Mouse (Mus musculus) embryonic fibroblast, embryonic 13.5 days (primary cell): ENCODE measurements at regions not wholly inside any gene's neighbourhood (a gene's known extent, or its start where the extent isn't known, plus 50 kb on each side); places are given as distances from the start of the nearest gene placed in this dataset.

Source experiments
- CTCF ChIP-seq: IDR thresholded peaks from 2 replicates; pipeline ENCODE4 v1.5.1; 2011; ENCODE audit warnings: mild to moderate bottlenecking, control low read depth, low read length, moderate library complexity, borderline replicate concordance; ENCODE audit not compliant: insufficient read depth
- POLR2A ChIP-seq: IDR thresholded peaks from 2 replicates; pipeline ENCODE4 v1.6.1; 2011; ENCODE audit warnings: low read depth, mild to moderate bottlenecking, control low read depth, low read length, moderate library complexity

DNA sequence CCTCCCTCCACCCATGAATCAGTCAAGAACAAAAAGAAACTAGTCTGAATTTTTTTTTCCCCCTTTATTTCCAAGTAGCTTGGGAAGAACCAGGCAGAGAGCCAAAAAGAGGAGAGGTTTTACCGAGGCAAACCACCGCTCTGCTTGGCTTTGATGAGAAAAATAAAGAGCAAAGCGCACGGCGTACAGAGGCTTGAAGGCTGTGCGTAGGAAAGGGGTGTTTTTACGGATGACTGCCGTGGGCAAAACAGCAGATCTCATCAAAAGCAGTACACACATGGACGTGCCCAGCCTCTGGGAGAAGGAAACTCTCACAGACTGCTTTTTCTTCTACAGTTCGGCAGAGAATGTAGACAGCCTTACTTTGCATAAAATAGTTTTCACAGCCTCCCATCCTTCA is 128.5 kb upstream of the Arid1b start:
- TF ChIP-seq CTCF = no peak
- no peak for TF ChIP-seq POLR2A
